Mouse (Mus musculus) CD4-positive, CD25-positive, alpha-beta regulatory T cell (primary cell): ENCODE data around the gene Map3k21. TPM values are rescaled to one million over a fixed set of nuclear protein-coding genes. Genes with fewer than 3 reads are reported as not detected.

Experiments
- polyA plus RNA-seq: library from polyadenylated mRNA; unstranded; fragments of 100-300 nt; shearing (Covaris generic); gene quantifications from one replicate; pipeline ENCODE4 v1.2.1, GENCODE M21; 2017

The Map3k21 gene
- polyA plus RNA-seq = not detected

GRCm38 (mm10) chr8:125910365-125911228, at the start of gene Map3k21:
Gene Map3k21, plus strand, starts transcription at chr8:125910450.

GRCm38 (mm10) chr8:125897868-125898788, 12.1 kb upstream of the Map3k21 start, which contains the start of gene Pcnx2:
Gene Pcnx2, minus strand, starts transcription at chr8:125898317.

GRCm38 (mm10) chr8:125995101-125995986, 85.1 kb downstream of the Map3k21 start, which contains the start of gene Kcnk1:
Gene Kcnk1, plus strand, starts transcription at chr8:125995170.

Other genes with a start within 250 kb of the Map3k21 start
- gene Map10, start 240.6 kb upstream of the Map3k21 start, polyA plus RNA-seq = 1.5 TPM
- 27.6 TPM for gene Ntpcr, start 180.5 kb upstream of the Map3k21 start, polyA plus RNA-seq
- gene Pcnx2, start 12.1 kb upstream of the Map3k21 start, polyA plus RNA-seq = 0.34 TPM
- not detected for gene Kcnk1, start 84.7 kb downstream of the Map3k21 start, polyA plus RNA-seq